Mouse (Mus musculus) forebrain, embryonic 12.5 days (tissue): ENCODE data around the gene Tpgs1. TPM values are rescaled to one million over a fixed set of nuclear protein-coding genes. Genes with fewer than 3 reads are reported as not detected.

Experiments
- polyA plus RNA-seq: library from polyadenylated mRNA; unstranded; fragments of >200 nt; fragmentation: Nextera tagmentation; extraction: Ambion mirVana; gene quantifications from 2 replicates; pipeline ENCODE4 v1.2.1, GENCODE M21; 2016

Gene Tpgs1
- polyA plus RNA-seq, 1 experiment from 2014 or later = 62.5 TPM

Other genes with a start within 250 kb of the Tpgs1 start
- gene Vmn2r83, start 200.6 kb upstream of the Tpgs1 start, polyA plus RNA-seq = not detected in 2 replicates
- 9.2 and 10.6 TPM in 2 replicates for gene Plpp2, start 135.6 kb upstream of the Tpgs1 start, polyA plus RNA-seq
- gene Mier2, start 114.2 kb upstream of the Tpgs1 start, polyA plus RNA-seq = 69.0 and 70.6 TPM in 2 replicates
- not detected in 2 replicates for gene Theg, start 82.0 kb upstream of the Tpgs1 start, polyA plus RNA-seq
- 0.05 TPM in 1 of 2 replicates, not detected in the other for gene C2cd4c, start 55.3 kb upstream of the Tpgs1 start, polyA plus RNA-seq
- 11.9 and 12.7 TPM in 2 replicates for gene Shc2, start 31.5 kb upstream of the Tpgs1 start, polyA plus RNA-seq
- not detected in 2 replicates for gene Odf3l2, start 23.6 kb upstream of the Tpgs1 start, polyA plus RNA-seq
- gene Madcam1, start 4.8 kb upstream of the Tpgs1 start, polyA plus RNA-seq = 0.99 and 1.0 TPM in 2 replicates
- gene Cdc34, start 12.8 kb downstream of the Tpgs1 start, polyA plus RNA-seq = 129 and 141 TPM in 2 replicates
- gene Gzmm, start 19.7 kb downstream of the Tpgs1 start, polyA plus RNA-seq = 1.1 and 1.6 TPM in 2 replicates
- 474 and 500 TPM in 2 replicates for gene Bsg, start 35.1 kb downstream of the Tpgs1 start, polyA plus RNA-seq
- gene Hcn2, start 47.3 kb downstream of the Tpgs1 start, polyA plus RNA-seq = 0.11 and 0.18 TPM in 2 replicates
- gene Polrmt, start 77.2 kb downstream of the Tpgs1 start, polyA plus RNA-seq = 43.7 and 47.6 TPM in 2 replicates
- gene Fgf22, start 85.7 kb downstream of the Tpgs1 start, polyA plus RNA-seq = 0.47 and 0.68 TPM in 2 replicates
- 96.8 and 103 TPM in 2 replicates for gene Rnf126, start 97.6 kb downstream of the Tpgs1 start, polyA plus RNA-seq
- gene Fstl3, start 107.9 kb downstream of the Tpgs1 start, polyA plus RNA-seq = 0.55 and 1.0 TPM in 2 replicates
- 0.09 TPM in 1 of 2 replicates, not detected in the other for gene Prss57, start 121.6 kb downstream of the Tpgs1 start, polyA plus RNA-seq
- 184 and 194 TPM in 2 replicates for gene Palm, start 124.2 kb downstream of the Tpgs1 start, polyA plus RNA-seq
- 0.81 and 1.1 TPM in 2 replicates for gene Misp, start 151.6 kb downstream of the Tpgs1 start, polyA plus RNA-seq
- 223 TPM in 2 replicates for gene Ptbp1, start 185.1 kb downstream of the Tpgs1 start, polyA plus RNA-seq
- gene Prtn3, start 205.1 kb downstream of the Tpgs1 start, polyA plus RNA-seq = 14.8 and 16.2 TPM in 2 replicates
- gene Plppr3, start 205.3 kb downstream of the Tpgs1 start, polyA plus RNA-seq = 223 and 250 TPM in 2 replicates
- gene Elane, start 216.9 kb downstream of the Tpgs1 start, polyA plus RNA-seq = not detected in 2 replicates
- not detected in 2 replicates for gene Cfd, start 221.5 kb downstream of the Tpgs1 start, polyA plus RNA-seq
- gene Med16, start 239.6 kb downstream of the Tpgs1 start, polyA plus RNA-seq = 59.9 and 62.3 TPM in 2 replicates
- 35.1 and 53.2 TPM in 2 replicates for gene Gm26602, start 241.5 kb downstream of the Tpgs1 start, polyA plus RNA-seq
- 0.96 and 1.1 TPM in 2 replicates for gene Kiss1r, start 247.6 kb downstream of the Tpgs1 start, polyA plus RNA-seq